Mouse (Mus musculus) liver (tissue): ENCODE data around the gene Gm8909.
"Not testable (repeated sequence)": the region's sequence is repeated elsewhere in the genome, so short reads cannot be mapped to it uniquely, and the experiment has no call there.

Experiments
- DNase-seq: peaks from one replicate; pipeline ENCODE4 v3.0.0-alpha.2; 2020; ENCODE audit warnings: mixed read lengths

Gene Gm8909

GRCm38 (mm10) chr17:36161129-36162051 lies 6.9 kb downstream of the Gm8909 start:
- DNase-seq, result no peak

DNA sequence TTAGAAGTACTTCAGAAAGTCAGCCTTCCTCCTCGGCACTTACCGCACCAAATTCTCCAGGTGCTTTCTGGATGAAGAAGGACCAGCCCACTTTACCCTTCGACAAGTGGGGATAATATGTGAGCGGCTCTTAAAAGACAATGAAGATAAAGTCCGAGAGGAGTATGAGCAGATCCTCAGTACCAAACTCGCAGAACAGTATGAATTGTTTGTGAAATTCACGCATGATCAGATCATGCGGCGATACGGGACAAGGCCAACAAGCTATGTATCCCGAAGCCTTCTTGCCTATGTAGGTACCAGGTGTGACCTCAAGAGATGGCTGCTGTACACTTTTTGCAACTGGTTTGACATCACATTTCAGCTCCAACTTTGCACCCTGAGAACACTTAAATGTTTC lies 10.1 kb downstream of the Gm8909 start:
- not testable (repeated sequence) for DNase-seq

DNA sequence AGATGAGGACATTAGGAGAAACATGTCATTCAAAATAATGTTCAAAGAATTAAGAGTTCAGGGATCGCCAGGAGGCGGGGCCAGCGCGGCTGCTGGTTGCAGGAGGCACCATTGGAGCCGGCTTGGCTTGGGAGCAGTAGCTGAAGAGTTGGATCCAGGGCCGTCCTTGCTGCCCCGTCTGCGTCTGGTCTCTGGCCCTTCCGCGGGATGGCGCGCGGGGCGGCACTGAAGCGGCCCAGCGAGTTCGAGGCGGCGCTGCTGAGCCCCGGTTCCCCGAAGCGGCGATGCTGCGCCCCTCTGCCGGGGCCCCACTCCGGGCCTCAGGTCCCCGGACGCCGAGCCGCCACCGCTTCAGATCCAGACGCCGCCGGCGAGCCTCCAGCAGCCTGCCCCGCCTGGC lies 10.6 kb downstream of the Gm8909 start:
- not testable (repeated sequence) for DNase-seq

DNA sequence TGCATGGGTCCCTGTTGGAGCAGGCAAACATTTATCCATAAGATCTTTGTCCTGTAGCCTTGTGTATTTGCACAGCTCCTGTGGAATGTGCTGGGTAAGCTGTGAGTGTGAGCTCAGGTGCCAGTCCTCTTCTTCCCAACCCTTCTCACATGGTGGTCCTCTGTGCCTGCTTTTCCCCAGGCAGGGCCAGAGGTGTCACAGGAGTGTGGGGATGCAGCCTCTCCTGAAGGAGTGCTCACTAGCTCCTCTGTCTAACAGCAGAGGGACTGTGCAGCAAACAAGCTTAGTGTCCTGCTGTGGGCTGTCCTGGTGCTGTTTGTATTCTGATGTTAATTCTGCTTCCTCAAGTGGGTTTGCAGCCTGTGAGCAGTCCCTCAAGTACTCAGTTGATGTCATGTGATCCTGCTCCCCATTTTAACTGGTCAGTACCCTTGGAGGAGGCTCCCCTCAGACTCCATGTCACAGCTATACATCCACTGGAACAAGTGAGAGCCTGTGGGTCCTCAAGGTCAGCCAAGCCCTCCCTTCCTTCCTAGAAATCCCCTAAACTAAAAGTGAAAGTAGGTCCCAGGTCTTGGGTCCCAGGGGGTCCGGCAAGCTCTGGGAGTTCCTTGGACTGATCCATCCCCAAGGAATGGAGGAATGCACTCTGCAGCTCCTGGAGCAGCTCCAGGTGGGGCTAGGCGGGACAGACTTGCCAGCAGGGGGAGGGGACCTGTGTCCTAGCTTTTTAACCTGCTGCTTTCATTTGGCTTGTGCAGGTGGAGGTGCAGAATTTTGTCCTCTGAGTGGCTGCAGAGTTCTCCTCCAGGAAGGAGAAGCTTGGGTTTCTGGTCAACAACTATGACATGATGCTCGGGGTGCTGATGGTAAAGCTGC lies 13.8 kb downstream of the Gm8909 start:
- no peak for DNase-seq

GRCm38 (mm10) chr17:36151200-36151599 lies 17.1 kb downstream of the Gm8909 start:
- not testable (repeated sequence) for DNase-seq

GRCm38 (mm10) chr17:36148468-36148867 lies 19.9 kb downstream of the Gm8909 start:
- DNase-seq, result not testable (repeated sequence)

GRCm38 (mm10) chr17:36146937-36147336 lies 21.4 kb downstream of the Gm8909 start:
- not testable (repeated sequence) for DNase-seq

DNA sequence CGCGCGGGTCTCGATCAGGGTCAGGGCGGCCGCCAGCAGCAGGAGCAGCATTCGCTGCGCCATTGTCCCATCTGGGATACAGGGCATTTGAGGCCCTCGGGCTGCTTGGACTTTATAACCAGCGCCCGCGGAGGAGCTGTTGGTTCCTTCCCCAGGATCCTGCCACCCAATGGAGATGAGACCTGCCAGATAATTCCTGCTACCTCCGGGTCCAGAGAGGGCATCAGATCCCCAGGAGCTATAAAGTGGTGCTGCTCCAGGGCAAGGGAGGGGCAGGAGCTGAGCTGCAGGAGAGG lies 22.5 kb downstream of the Gm8909 start:
- DNase-seq, result not testable (repeated sequence)

DNA sequence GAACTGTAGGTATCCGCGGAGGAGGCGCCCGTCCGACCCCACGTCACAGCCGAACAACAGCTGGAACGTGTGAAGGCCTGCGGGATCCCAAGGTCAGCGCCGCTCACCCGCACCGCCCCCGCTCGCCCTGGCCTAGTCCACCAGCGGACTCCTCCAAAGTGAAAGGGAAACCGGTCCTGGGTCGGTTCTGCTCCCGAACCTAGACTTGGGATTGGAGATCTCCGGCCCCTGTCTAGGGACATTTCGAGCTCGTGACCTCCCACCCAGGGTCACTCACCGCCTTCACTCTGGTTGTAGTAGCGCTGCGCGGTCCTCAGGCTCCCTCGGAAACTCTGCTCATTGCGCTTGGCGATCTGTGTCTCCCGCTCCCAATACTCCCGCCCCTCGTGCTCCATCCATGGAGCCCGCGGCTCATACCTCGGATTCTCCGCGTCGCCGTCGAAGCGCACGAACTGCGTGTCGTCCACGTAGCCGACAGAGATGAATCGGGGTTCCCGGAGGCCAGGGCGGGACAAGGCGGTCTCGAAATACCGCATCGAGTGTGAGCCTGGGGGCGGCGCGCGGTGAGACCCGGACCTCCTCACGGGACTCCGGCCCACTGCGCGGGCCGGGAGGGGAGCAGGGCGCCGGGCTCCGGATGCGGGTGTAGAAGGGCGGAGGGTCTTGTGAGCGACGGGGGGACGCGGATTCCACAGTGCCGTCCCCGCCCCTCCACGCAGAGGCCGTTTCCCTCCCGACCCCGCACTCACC lies 23.1 kb downstream of the Gm8909 start:
- DNase-seq, result no peak

- DNase-seq, result not testable (repeated sequence)
Measured at GRCm38 (mm10) chr17:36136299-36136848, 32.0 kb downstream of the Gm8909 start.

DNA sequence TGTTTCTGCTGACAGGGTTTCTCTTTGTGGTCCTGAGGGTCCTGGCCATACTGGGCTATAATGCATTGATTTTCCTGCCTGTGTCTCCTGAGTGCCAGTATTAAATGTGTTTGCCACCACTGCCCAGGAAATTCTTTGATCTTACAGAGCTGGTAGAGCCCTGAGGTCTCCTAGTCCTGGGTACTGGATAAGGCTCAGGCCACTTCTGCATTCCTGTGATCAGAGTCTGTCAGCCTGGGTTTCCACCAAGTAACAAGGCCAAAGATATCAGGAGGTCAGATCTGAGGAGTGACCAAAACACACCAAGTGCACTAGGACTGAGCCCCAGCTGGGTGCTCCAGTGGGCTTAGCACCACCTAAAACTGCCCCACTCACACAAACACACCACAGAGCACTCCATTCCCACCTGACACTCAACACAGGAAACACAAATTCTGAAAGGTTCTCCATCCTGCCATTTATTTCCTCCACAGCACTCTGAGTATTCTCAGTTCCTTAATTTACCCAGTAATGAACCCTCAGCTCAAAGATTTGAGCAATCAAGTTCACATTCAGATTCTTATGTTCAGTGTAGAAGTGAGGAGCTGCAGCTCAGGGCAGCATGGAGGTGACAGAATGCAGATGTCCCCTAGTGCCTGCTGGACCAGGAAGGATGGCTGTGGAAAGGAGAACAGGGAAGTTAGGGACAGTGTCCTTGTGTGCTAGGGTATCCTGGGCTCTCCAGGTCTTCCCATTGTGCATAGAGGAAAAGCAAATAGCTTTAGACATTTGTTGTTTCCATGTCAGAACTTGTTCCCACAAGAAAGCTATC lies 32.7 kb downstream of the Gm8909 start:
- DNase-seq, result not testable (repeated sequence)

DNA sequence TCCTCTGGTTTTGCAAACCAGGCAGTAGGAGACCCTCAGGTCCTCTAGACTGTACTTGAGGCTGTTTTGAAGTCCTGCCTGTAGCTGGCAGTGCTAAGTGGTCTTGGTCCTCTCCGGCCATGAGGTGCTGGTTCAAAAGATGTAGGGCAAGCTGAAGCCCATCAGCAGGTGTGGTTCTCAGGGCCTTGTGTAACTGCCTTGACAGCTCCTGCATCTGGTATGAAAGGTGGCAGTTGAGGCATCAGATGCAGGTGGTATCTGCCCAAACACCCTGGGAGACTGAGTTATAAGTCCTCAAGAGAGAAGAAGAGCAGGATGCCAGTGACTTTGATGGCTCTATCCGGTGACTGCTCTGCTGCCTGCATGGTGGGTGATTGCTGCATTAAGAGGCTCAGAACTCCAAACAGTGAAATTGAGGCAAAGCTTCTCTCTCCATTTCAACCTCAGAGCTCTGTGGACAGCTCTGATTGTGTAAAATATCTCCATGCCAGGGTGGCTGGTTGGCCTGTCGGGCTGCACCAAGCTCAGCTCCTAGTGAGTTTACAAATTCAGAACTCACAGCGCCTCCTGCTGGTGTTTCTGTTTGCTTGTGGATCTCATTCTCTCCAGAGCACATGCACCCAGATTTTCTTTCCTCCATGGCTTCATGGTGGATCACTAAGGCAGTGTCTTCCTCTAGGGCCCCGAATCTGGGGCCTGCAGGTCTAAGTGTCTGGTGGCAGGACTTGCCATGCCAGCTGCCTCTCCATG lies 36.6 kb downstream of the Gm8909 start:
- no peak for DNase-seq

GRCm38 (mm10) chr17:36128968-36129817 lies 39.1 kb downstream of the Gm8909 start, which contains the start of gene Gm7030:
Gm7030 (minus strand) TSS chr17:36129425.
- not testable (repeated sequence) for DNase-seq

DNA sequence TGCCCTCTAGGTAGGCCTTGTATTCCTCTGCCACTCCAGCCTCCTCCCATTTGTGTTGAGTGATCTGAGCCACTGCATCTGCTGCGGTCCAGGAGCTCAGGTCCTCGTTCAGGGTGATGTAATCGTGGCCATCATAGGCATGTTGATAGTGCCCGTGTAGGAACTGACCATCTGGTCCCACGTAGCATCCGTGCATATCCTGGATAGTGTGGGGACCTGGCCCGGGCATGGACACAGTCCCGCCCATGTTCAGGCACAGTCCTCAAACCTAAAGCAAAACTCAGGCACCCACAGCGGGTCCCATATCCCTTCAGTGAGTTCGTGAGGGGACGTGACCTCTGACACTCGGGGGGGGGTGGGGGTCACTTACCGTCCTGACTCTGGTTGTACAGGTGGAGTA lies 39.8 kb downstream of the Gm8909 start:
- DNase-seq, result not testable (repeated sequence)

GRCm38 (mm10) chr17:36124111-36124510 lies 44.2 kb downstream of the Gm8909 start:
- not testable (repeated sequence) for DNase-seq

DNA sequence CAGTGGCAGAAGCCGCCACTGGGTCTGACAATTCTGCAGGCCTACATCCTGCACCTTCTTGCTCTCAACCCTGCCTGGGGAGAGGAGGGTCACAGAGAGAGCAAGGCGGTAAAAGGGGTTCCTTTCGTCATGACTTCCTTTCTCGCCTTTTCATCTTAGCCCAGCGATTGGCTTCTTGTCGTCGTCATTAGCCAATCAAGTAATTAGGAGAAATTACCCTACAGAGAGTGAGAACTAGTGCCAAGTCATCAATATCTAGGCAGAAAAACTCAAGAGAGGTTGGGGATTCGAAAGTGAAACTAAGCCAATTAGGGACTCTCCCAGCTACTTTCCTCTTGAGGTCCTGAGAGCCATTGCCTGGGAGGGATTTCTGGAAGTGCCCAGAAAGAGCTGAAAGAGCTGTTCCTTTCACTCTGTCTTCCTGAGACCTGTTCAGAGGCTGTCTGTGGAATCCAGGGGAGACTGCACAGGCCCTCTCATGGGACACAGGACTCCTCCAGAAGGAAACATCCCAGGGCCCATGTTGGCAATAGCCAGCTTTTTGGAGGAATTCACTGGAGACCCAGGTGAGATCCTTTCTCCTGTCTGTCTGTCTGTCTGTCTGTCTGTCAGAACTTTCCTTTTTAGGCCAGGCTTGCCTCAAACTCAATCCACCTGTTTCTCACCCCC lies 46.9 kb downstream of the Gm8909 start, which contains the start of gene Gm19684:
Gene Gm19684 (plus strand): TSS at position 327 of the 669 bp plus-strand sequence.
- DNase-seq, result not testable (repeated sequence)

DNA sequence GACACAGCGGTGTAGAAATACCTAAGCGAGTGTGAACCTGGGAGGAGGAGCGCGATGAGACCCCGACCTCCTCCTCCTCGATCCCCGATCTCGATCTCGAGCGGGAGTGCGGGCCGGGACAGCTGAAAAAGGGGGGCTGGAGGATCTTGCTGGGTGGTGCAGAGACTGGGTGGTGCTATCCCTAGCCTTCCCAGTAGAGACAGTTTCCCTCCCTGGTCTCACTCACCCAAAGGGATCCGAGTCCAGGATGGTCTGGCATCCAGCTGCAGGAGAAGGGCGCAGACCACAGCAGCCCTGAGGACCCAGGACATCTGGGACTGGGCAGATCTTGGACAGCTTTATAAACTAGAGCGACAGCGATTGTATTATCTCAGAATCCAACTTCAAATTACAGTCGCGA lies 47.5 kb downstream of the Gm8909 start:
- not testable (repeated sequence) for DNase-seq

DNA sequence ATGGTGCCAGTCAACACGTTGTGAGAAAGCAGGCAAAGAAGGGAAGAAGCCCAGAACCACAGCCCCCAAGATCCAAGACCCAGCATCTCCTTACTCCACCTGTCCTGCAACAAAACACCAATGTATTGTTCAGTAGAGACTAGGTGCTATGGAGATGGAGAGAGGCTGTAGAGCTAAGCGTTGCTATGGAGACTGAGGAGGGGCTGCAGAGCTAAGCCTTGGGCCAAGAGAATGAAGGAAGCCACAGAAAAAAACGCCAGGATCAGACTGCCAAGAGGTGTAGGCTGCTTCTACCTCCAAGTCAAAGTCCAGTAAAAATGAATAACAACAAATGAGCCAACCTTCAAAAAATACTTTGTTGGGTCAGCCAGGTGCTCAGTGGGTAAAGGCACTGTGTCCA lies 51.8 kb downstream of the Gm8909 start:
- DNase-seq, result not testable (repeated sequence)
